Mouse (Mus musculus) hindbrain, embryonic 15.5 days (tissue): ENCODE data around the gene Psme2. TPM values are rescaled to one million over a fixed set of nuclear protein-coding genes. Genes with fewer than 3 reads are reported as not detected.

Source experiments
- ATAC-seq: fragments of 200-750 bp; cut with Nextera tagmentation; 2 replicates; pipeline ENCODE4 v1.8.0; 2017; ENCODE audit warnings: low read depth, moderate number of reproducible peaks, moderate TSS enrichment; ENCODE audit not compliant: low FRiP score
- H3K27ac ChIP-seq: fragments of 300-500 bp; sonication (generic); replicated peaks from 2 replicates; pipeline ENCODE4 v1.5.1; 2015; ENCODE audit warnings: mild to moderate bottlenecking, inconsistent platforms
- H3K27me3 ChIP-seq: fragments of 300-500 bp; sonication (generic); 2 replicates; pipeline ENCODE4 v1.6.1; 2015; ENCODE audit warnings: control low read depth, inconsistent platforms
- H3K36me3 ChIP-seq: fragments of 300-500 bp; sonication (generic); 2 replicates; pipeline ENCODE4 v1.6.1; 2015; ENCODE audit warnings: control low read depth, inconsistent platforms
- H3K4me1 ChIP-seq: fragments of 300-500 bp; sonication (generic); replicated peaks from 2 replicates; pipeline ENCODE4 v1.6.1; 2015; ENCODE audit warnings: control low read depth, inconsistent platforms
- H3K4me2 ChIP-seq: fragments of 300-500 bp; sonication (generic); 2 replicates; pipeline ENCODE4 v1.6.1; 2015; ENCODE audit warnings: moderate library complexity, mild to moderate bottlenecking, inconsistent platforms
- H3K4me3 ChIP-seq: fragments of 300-500 bp; sonication (generic); 2 replicates; pipeline ENCODE4 v1.5.1; 2015; ENCODE audit warnings: mild to moderate bottlenecking, inconsistent platforms
- H3K9ac ChIP-seq: fragments of 300-500 bp; sonication (generic); 2 replicates; pipeline ENCODE4 v1.6.1; 2015; ENCODE audit warnings: inconsistent platforms
- H3K9me3 ChIP-seq: fragments of 300-500 bp; sonication (generic); 2 replicates; pipeline ENCODE4 v1.6.1; 2016; ENCODE audit warnings: control low read depth, inconsistent platforms
- WGBS: fragments of 180-500 bp; shearing (Covaris S2); methylation state at CpG from one replicate; pipeline ENCODE4 v1.1.7; 2015; 5-methylcytosine and 5-hydroxymethylcytosine counted together
- polyA plus RNA-seq: library from polyadenylated mRNA; unstranded; fragments of >200 nt; fragmentation: Nextera tagmentation; extraction: Ambion mirVana; gene quantifications from 2 replicates; pipeline ENCODE4 v1.2.1, GENCODE M21; 2015

The Psme2 gene
- polyA plus RNA-seq, 1 experiment from 2014 or later: 178 TPM

GRCm38 (mm10) chr14:55577871-55578667, 12.8 kb downstream of the Psme2 start, which contains the start of gene Psme1:
TSS of gene Psme1 (plus strand) at chr14:55578123.
- Histone ChIP-seq H3K9me3 (no peaks in the 10 kb centered on the region), H3K4me2 (peak within 1 kb of the TSS; percentile 97), H3K36me3 (peaks cover 17% of the 10 kb centered on the region), H3K4me1 (peaks cover 21% of the 10 kb centered on the region), H3K9ac (peak within 1 kb of the TSS; percentile 89), H3K27ac (peak within 1 kb of the TSS; percentile 88), H3K27me3 (no peaks in the 10 kb centered on the region), H3K4me3 (peak within 1 kb of the TSS; percentile 75)
- WGBS: under 1% methylated on average over 29 of the region's 32 CpGs
- peak; percentile 93 for ATAC-seq

- H3K4me2 ChIP-seq: no peak overlapping the region
- H3K9ac ChIP-seq: no peak overlapping the region
- H3K4me3 ChIP-seq: no peak overlapping the region
- H3K27me3 ChIP-seq: no peaks in the 10 kb centered on the region
- no peaks in the 10 kb centered on the region for H3K9me3 ChIP-seq
- ATAC-seq: no peak
- peaks cover 21% of the 10 kb centered on the region for H3K4me1 ChIP-seq
- H3K27ac ChIP-seq: no peak overlapping the region
- WGBS: 84% methylated on average over 16 of the region's 16 CpGs
- peaks cover 9% of the 10 kb centered on the region for H3K36me3 ChIP-seq
These were observed 14.5 kb downstream of the Psme2 start for GRCm38 (mm10) chr14:55576376-55576775.

GRCm38 (mm10) chr14:55575711-55576110, 15.2 kb downstream of the Psme2 start:
- peaks cover 21% of the 10 kb centered on the region for H3K4me1 ChIP-seq
- H3K36me3 ChIP-seq: peaks cover 4% of the 10 kb centered on the region
- WGBS: 82% methylated on average over 11 of the region's 13 CpGs
- H3K4me3 ChIP-seq: no peak overlapping the region
- H3K9ac ChIP-seq: no peak overlapping the region
- H3K27me3 ChIP-seq: no peaks in the 10 kb centered on the region
- H3K4me2 ChIP-seq: no peak overlapping the region
- no peaks in the 10 kb centered on the region for H3K9me3 ChIP-seq
- H3K27ac ChIP-seq: no peak overlapping the region
- no peak for ATAC-seq

GRCm38 (mm10) chr14:55575302-55575701, 15.6 kb downstream of the Psme2 start, which contains the start of gene Fitm1:
TSS of gene Fitm1 (plus strand) at chr14:55575617.
- 0 out of 2 replicates have a peak, but pooled peaks cover 4% of the 10 kb centered on the region for H3K36me3 ChIP-seq
- H3K9ac ChIP-seq: no peak within 1 kb of the TSS
- no peaks in the 10 kb centered on the region for H3K9me3 ChIP-seq
- H3K27ac ChIP-seq: no peak within 1 kb of the TSS
- H3K4me1 ChIP-seq: peaks cover 21% of the 10 kb centered on the region
- ATAC-seq: no peak
- no peak within 1 kb of the TSS for H3K4me2 ChIP-seq
- 81% methylated on average over 8 of the region's 8 CpGs for WGBS
- no peak within 1 kb of the TSS for H3K4me3 ChIP-seq
- H3K27me3 ChIP-seq: no peaks in the 10 kb centered on the region

GRCm38 (mm10) chr14:55571760-55572159, 19.2 kb downstream of the Psme2 start:
- Histone ChIP-seq H3K36me3 (peaks cover 31% of the 10 kb centered on the region), H3K4me2 (no peak overlapping the region), H3K4me3 (no peak overlapping the region), H3K9ac (no peak overlapping the region), H3K9me3 (no peaks in the 10 kb centered on the region), H3K27me3 (no peaks in the 10 kb centered on the region), H3K27ac (no peak overlapping the region), H3K4me1 (no peaks in the 10 kb centered on the region)
- ATAC-seq: no peak

GRCm38 (mm10) chr14:55570588-55570987, 20.3 kb downstream of the Psme2 start:
- Histone ChIP-seq H3K4me1 (no peaks in the 10 kb centered on the region), H3K36me3 (peaks cover 43% of the 10 kb centered on the region), H3K4me2 (no peak overlapping the region), H3K9ac (no peak overlapping the region), H3K9me3 (no peaks in the 10 kb centered on the region), H3K27me3 (no peaks in the 10 kb centered on the region), H3K4me3 (no peak overlapping the region), H3K27ac (no peak overlapping the region)
- 95% methylated on average over 2 of the region's 2 CpGs for WGBS
- no peak for ATAC-seq

- Histone ChIP-seq H3K4me3 (no peak overlapping the region), H3K27me3 (no peaks in the 10 kb centered on the region), H3K27ac (no peak overlapping the region), H3K4me2 (no peak overlapping the region), H3K36me3 (peaks cover 61% of the 10 kb centered on the region), H3K9me3 (no peaks in the 10 kb centered on the region), H3K4me1 (peaks cover 2% of the 10 kb centered on the region; the same call in 1 of the 2 replicates), H3K9ac (no peak overlapping the region)
- no peak for ATAC-seq
- WGBS: 95% methylated on average over 3 of the region's 3 CpGs
These were observed 23.4 kb downstream of the Psme2 start for GRCm38 (mm10) chr14:55567496-55567895.

GRCm38 (mm10) chr14:55565748-55566147, 25.2 kb downstream of the Psme2 start:
- Histone ChIP-seq H3K9me3 (no peaks in the 10 kb centered on the region), H3K4me1 (peaks cover 18% of the 10 kb centered on the region), H3K4me2 (no peak overlapping the region), H3K9ac (no peak overlapping the region), H3K27ac (no peak overlapping the region), H3K27me3 (no peaks in the 10 kb centered on the region), H3K4me3 (no peak overlapping the region), H3K36me3 (peaks cover 61% of the 10 kb centered on the region)
- no peak for ATAC-seq
- 91% methylated on average over 3 of the region's 3 CpGs for WGBS

- Histone ChIP-seq H3K9ac (no peak overlapping the region), H3K4me1 (peaks cover 24% of the 10 kb centered on the region), H3K36me3 (peaks cover 44% of the 10 kb centered on the region), H3K4me2 (no peak overlapping the region), H3K9me3 (no peaks in the 10 kb centered on the region), H3K27ac (no peak overlapping the region), H3K4me3 (no peak overlapping the region), H3K27me3 (no peaks in the 10 kb centered on the region)
- 93% methylated on average over 11 of the region's 11 CpGs for WGBS
- no peak for ATAC-seq
These were observed 27.7 kb downstream of the Psme2 start for GRCm38 (mm10) chr14:55563249-55563648.

GRCm38 (mm10) chr14:55561860-55562259, 29.1 kb downstream of the Psme2 start:
- 91% methylated on average over 10 of the region's 10 CpGs for WGBS

GRCm38 (mm10) chr14:55560202-55561073, 30.5 kb downstream of the Psme2 start, which contains the start of gene A730061H03Rik:
TSS of gene A730061H03Rik (minus strand) at chr14:55560406.
- peak within 1 kb of the TSS; percentile 53 for H3K4me3 ChIP-seq
- H3K27me3 ChIP-seq: no peaks in the 10 kb centered on the region
- H3K36me3 ChIP-seq: peaks cover 17% of the 10 kb centered on the region
- peak within 1 kb of the TSS; percentile 68 for H3K4me2 ChIP-seq
- H3K4me1 ChIP-seq: peaks cover 24% of the 10 kb centered on the region
- under 1% methylated on average over 51 of the region's 51 CpGs for WGBS
- ATAC-seq: peak; percentile 97
- peak within 1 kb of the TSS; percentile 73 for H3K9ac ChIP-seq
- peak within 1 kb of the TSS; percentile 98 for H3K27ac ChIP-seq
- no peaks in the 10 kb centered on the region for H3K9me3 ChIP-seq

More at GRCm38 (mm10) chr14:55561860-55562259, 29.1 kb downstream of the Psme2 start:
- H3K4me2 ChIP-seq: 0 out of 2 replicates have a peak overlapping the region, but pooled peaks have one; percentile 68
- ATAC-seq: no peak
- no peak overlapping the region for H3K9ac ChIP-seq
- peaks cover 24% of the 10 kb centered on the region for H3K4me1 ChIP-seq
- no peaks in the 10 kb centered on the region for H3K9me3 ChIP-seq
- no peak overlapping the region for H3K4me3 ChIP-seq
- H3K27me3 ChIP-seq: no peaks in the 10 kb centered on the region
- peaks cover 31% of the 10 kb centered on the region for H3K36me3 ChIP-seq
- no peak overlapping the region for H3K27ac ChIP-seq

- Histone ChIP-seq H3K4me1 (peaks cover 24% of the 10 kb centered on the region), H3K36me3 (peaks cover 11% of the 10 kb centered on the region), H3K27me3 (no peaks in the 10 kb centered on the region), H3K4me3 (peak within 1 kb of the TSS; percentile 53), H3K4me2 (peak within 1 kb of the TSS; percentile 68), H3K9me3 (no peaks in the 10 kb centered on the region), H3K27ac (peak within 1 kb of the TSS; percentile 98), H3K9ac (peak within 1 kb of the TSS; percentile 73)
- ATAC-seq: peak; percentile 78
- under 1% methylated on average over 27 of the region's 27 CpGs for WGBS
These were observed 31.1 kb downstream of the Psme2 start, which contains the start of gene Dcaf11 for GRCm38 (mm10) chr14:55559799-55560201. TSS of gene Dcaf11 (plus strand) at chr14:55560006.
